Mouse (Mus musculus) olfactory bulb, adult 2 months (tissue): ENCODE measurements around the gene Tnfrsf25. TPM values are rescaled to one million over a fixed set of nuclear protein-coding genes. Genes with fewer than 3 reads are reported as not detected.

Experiments
- H3K27ac ChIP-seq: fragments of 200-500 bp; 2 replicates; pipeline ENCODE4 v1.5.1; 2012; ENCODE audit warnings: low read depth, low read length; ENCODE audit not compliant: insufficient read depth
- H3K4me1 ChIP-seq: fragments of 200-500 bp; 2 replicates; pipeline ENCODE4 v1.6.1; 2012; ENCODE audit warnings: low read length; ENCODE audit not compliant: control insufficient read depth, insufficient read depth
- H3K4me3 ChIP-seq: fragments of 200-500 bp; 2 replicates; pipeline ENCODE4 v1.5.1; 2012; ENCODE audit warnings: mild to moderate bottlenecking, low read depth, low read length, moderate library complexity; ENCODE audit not compliant: insufficient read depth
- CTCF ChIP-seq: fragments of 200-500 bp; IDR thresholded peaks from 2 replicates; pipeline ENCODE4 v1.5.1; 2012; ENCODE audit warnings: low read depth, mild to moderate bottlenecking, low read length, moderate library complexity; ENCODE audit not compliant: insufficient read depth
- POLR2A ChIP-seq: fragments of 200-500 bp; IDR thresholded peaks from 2 replicates; pipeline ENCODE4 v1.6.1; 2012; ENCODE audit warnings: mild to moderate bottlenecking, low read depth, low read length, moderate library complexity; ENCODE audit not compliant: insufficient read depth
- WGBS: fragments of 180-500 bp; shearing (Covaris S2); methylation state at CpG from one replicate; pipeline ENCODE4 v1.1.7; 2018; 5-methylcytosine and 5-hydroxymethylcytosine counted together
- polyA plus RNA-seq: library from polyadenylated mRNA; stranded (reverse); fragments of >200 nt; gene quantifications from 2 replicates; pipeline ENCODE4 v1.2.4, GENCODE M21; 2012; ENCODE audit warnings: low replicate concordance; ENCODE audit not compliant: missing spikeins, insufficient read depth, insufficient read length

The Tnfrsf25 gene
- polyA plus RNA-seq, 1 experiment, result not detected

DNA sequence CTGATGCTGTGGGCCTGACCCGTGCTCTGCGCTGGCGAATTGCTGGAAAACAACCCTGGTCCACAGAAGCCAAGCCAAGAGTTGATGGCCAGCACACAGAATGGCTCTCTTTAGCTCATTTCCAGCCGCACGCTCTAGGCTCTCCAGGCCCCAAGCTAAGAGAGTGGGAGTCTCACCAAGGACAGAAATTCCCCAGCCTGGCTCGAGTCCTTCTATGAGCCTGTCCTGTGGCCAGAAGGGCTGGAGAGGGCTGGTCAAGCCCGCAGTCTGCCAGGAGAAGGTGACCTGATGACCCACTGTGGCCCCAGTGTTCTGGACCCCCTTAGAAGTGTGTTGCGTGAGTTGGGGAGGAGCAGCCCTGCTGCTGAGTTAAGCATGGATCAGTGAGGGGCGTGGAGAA, 38.5 kb upstream of the Tnfrsf25 start:
- Histone ChIP-seq H3K4me1 (peaks cover 23% of the 10 kb centered on the region), H3K4me3 (no peak overlapping the region), H3K27ac (no peak overlapping the region)
- WGBS, result 88% methylated on average over 9 of the region's 9 CpGs
- no peak for TF ChIP-seq CTCF
- TF ChIP-seq POLR2A, result no peak

DNA sequence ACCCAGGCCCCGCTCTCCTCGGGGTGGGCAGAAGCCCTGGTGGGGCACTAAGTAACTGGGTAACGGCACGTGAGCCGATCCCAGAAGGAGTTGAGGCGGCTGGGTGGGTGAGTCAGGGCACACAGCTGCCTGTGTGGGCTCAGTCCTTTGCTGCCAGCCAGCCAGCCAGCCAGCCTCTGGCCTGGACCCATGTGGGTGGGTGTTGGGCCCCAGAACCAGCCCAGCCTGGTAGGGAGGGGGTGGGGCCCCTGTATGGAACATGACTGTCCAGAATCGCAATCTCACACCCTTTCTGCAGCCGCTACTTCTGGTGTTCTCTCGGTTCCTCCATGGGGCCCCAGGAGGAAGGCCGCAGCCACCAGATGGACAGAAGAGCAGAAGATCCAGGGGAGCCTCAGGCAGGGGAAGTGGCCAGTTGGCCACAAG, 37.6 kb upstream of the Tnfrsf25 start:
- TF ChIP-seq CTCF, result no peak
- peaks cover 15% of the 10 kb centered on the region for H3K4me1 ChIP-seq
- H3K4me3 ChIP-seq, result no peak overlapping the region
- WGBS, result 64% methylated on average over 10 of the region's 10 CpGs
- no peak overlapping the region for H3K27ac ChIP-seq

DNA sequence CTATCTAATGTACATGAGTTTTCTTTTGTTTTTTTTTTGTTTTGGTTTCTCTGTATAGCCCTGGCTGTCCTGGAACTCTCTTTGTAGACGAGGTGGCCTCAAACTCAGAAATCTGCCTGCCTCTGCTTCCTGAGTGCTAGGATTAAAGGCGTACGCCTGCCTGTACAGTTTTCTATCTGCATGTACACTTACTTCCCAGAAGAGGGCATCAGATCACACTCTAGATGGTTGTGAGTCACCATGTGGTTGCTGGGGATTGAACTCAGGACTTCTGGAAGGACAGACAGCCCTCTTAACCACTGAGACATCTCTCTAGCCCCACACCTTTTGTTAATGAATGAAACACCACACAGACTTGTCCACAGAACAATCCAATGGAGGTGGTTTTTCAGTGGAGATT, 36.5 kb upstream of the Tnfrsf25 start:
- no peak for TF ChIP-seq CTCF
- no peak for TF ChIP-seq POLR2A
- peaks cover 20% of the 10 kb centered on the region for H3K4me1 ChIP-seq
- H3K27ac ChIP-seq, result no peak overlapping the region
- H3K4me3 ChIP-seq, result no peak overlapping the region
- 97% methylated on average over 3 of the region's 3 CpGs for WGBS

DNA sequence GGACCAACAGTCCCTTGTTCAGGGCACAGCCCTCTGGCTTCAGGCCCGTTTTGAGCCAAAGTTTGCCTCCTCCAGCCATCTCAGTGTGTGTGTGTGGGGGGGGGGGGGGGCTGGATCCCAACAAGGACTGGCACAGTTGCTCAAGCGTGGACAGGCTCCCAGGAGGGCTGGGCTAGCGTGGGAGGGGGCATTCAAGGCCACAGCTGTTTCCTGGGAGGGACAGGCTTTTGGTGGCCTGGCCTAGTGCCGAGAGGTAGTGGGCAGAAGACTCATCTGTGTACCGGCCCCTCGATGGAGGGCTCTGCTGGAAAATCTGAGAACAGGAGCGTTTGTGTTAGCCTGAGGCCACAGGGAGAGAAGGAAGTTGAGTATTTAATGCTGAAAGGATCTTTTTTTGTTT, 35.8 kb upstream of the Tnfrsf25 start:
- Histone ChIP-seq H3K27ac (no peak overlapping the region), H3K4me1 (peaks cover 20% of the 10 kb centered on the region), H3K4me3 (no peak overlapping the region)
- 58% methylated on average over 7 of the region's 7 CpGs for WGBS
- no peak for TF ChIP-seq POLR2A
- no peak for TF ChIP-seq CTCF

DNA sequence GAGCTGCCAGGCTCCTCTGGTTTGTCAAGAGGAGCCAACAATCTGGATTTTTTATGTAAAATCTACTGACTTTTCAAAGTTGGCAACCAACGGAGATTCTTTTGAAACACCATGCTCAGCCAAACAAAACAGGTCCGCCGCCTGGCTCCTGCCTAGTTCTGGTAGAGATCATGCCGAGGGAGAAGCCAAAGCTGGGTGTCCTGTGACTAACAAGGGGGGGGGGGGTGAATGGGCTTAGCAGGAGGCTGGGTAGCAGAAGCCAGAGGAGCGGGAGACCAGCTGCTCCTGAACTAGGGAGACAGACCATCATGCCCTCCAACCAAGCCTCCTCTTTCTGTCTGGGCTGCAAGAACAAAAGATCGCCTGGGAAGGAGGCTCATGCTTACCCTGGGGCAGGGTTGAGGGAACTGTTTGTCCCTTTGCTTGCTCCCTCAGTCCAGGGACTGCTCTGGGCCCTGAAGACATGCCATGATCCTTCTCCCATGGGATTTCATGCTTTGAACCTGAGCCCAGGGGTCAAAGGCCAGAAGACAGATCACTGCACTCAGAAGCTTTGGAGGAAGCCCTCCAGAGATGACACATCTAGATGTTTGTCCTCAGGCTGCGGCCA, 32.0 kb upstream of the Tnfrsf25 start:
- TF ChIP-seq CTCF (no peak), POLR2A (no peak)
- 57% methylated on average over 7 of the region's 7 CpGs for WGBS
- Histone ChIP-seq H3K4me1 (peaks cover 27% of the 10 kb centered on the region), H3K27ac (no peak overlapping the region), H3K4me3 (no peak overlapping the region)

DNA sequence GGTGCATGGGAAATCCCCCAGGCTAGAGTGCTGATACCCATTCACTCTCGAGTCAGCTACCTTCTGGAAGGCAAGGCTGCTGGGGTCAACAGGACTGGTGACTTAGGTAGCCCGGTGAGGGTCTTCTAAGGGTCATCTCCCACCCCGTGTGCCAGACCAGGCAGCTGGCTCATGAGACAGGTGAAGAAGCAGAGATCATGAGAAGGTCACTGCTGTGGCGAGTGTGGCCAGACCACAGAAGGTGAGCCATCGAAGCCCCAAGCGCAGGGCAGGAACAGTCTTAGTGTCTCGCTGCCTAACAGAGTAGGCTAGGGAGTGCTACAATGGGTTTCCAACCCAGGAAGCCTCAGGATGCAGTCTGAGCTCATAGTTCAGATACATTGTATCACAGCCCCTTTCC, 31.1 kb upstream of the Tnfrsf25 start:
- Histone ChIP-seq H3K27ac (no peak overlapping the region), H3K4me3 (no peak overlapping the region), H3K4me1 (peaks cover 30% of the 10 kb centered on the region)
- 96% methylated on average over 7 of the region's 7 CpGs for WGBS
- TF ChIP-seq POLR2A (no peak), CTCF (no peak)

DNA sequence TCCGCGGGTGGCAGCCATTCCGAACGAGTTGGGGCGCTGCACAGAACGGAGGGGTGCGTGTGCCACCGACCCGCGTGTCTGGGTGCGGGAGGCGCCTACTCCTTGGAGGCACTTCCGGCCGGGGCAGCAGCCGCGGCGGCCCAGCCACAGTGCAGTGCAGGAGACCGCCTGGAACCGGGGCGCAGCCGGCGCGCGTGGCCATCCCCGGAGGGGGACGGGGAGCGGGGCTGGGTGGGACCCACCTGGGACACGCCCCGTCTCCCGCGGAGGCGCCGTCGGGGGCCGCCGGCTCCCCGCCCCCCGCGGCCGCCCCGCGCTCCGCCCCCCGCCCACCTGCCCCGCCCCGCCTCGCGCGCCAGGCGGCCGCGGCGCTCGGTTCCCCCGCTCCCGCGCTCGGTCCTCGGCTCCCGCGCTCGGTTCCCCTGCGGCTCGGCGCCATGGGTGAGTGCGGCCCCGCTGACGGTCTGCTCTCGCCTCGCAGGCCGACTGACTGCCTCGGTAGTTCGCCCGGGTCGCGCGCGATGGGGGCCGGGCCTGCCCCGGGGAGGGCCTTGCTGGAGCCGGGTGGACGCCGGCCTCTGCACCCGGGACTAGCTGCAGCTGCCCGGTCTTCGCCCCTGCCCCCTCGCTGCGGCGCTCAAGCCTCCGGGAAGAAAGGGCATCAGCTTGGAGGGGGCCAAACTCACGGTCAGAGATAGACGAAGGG, 29.1 kb upstream of the Tnfrsf25 start:
- TF ChIP-seq CTCF (no peak), POLR2A (no peak)
- H3K27ac ChIP-seq, result peak overlapping the region; percentile 24; the same call in 1 of the 2 replicates
- peaks cover 30% of the 10 kb centered on the region for H3K4me1 ChIP-seq
- H3K4me3 ChIP-seq, result peak overlapping the region; percentile 71
- under 1% methylated on average over 83 of the region's 92 CpGs for WGBS

DNA sequence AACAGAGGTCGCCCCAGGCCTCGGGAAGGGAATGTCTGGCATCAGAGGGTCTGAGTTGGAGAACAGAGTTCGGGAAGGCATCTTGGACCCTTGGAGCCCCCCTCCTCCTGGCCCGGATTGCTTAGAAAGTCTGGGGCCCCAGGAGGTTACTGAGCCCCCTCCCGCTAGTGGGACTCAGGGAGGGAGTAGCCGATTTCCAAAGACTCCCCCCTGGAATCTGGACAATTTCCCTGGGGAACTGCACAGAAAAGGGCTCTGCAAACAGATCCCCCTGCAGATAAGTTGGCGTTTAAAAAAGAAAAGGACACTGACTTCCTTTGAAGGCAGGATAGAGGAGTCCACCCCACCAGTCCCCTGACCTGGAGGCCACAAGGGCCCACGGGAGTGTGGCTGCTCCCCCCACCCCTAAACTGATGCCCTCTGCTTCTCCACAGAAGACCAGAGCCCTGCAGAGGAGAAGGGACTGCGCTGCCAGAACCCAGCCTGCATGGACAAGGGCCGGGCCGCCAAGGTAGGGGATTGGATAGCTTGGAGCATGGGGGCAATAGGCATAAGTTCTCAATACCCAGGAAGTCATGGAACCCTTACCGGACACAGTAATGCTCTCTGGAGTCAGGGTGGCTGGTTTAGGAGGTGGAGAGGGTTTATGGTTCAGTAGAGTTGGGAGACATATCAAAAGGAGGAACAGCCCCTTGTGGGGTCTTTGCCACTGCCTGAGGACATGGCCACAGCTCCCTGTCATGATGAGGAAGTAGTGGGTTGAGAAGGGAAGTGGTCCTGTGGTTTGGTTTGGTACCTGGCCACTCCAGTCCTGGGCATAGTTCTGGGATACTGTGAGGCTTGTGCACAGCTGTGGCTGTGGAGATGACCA, 28.3 kb upstream of the Tnfrsf25 start:
- H3K27ac ChIP-seq, result peak overlapping the region; percentile 24; the same call in 1 of the 2 replicates
- H3K4me1 ChIP-seq, result peaks cover 33% of the 10 kb centered on the region
- WGBS, result 17% methylated on average over 12 of the region's 12 CpGs
- H3K4me3 ChIP-seq, result peak overlapping the region; percentile 71
- TF ChIP-seq CTCF (no peak), POLR2A (no peak)

DNA sequence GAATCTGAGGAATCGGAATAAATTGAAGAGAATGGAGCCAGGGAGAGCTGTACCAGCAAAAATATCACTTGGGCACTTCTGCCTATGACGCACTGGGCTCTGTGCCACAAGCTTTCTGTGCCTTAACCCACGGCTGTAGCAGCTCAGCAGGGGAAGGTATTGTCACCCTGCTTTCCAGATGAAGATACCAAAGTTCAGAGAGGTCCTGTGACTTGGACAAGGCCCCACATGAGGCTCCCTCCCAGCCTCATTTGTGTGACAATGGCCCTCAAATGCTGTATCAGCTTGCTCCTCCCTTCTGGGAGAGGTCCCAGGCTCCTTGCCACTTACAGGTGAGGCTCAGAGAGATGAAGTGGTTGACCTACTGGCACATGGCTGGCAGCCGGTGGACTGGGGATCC, 27.6 kb upstream of the Tnfrsf25 start:
- Histone ChIP-seq H3K4me3 (no peak overlapping the region), H3K4me1 (peaks cover 40% of the 10 kb centered on the region), H3K27ac (no peak overlapping the region)
- WGBS, result 32% methylated on average over 4 of the region's 4 CpGs
- TF ChIP-seq POLR2A (no peak), CTCF (no peak)
